Mouse (Mus musculus) lung, postnatal 14 days (tissue): ENCODE results near the gene Dcx.

Source experiments
- DNase-seq: peaks from one replicate; pipeline ENCODE4 v3.0.0; 2021

Dcx gene

DNA sequence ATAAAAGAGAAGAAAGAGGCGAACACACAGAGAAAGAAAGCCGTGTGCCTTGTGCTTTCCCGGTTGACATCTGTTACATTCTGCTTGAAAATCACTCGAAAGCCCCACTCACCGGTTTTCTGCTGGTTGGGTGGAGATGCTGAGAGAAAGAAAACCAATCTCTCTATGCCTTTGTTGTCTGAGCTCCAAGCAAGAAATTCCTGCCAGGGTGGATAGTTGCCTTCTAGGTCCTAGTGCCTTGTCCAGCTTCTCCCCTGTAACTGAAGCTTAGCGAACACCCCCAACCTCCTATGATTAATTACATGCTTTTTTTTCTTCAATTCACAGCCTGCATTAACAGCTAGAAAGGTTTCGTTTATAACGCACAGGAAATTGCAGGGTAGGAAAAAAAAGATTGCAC lies at the start of gene Dcx:
TSS of gene Dcx (minus strand) at position 354 of the 400 bp plus-strand sequence.
- DNase-seq: no peak

DNA sequence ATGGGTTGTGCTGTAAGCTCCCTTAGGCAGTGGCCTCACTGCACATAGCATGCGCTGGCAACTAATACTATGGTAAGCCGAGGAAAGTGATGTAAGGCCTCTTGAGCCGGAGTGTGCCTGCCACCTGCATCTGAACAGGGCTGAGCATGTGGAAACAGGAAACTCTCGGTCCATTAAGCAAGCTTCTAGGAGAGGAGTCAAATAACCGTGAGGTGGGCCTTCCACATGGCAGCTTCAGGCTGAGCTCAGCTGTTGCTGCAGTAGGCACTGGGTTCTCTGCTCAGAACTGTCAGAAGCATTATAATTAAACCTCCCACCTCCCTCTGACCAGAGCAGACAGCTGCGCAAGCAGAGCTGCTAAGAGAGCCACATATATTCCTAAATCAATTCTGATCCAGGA lies 33.1 kb upstream of the Dcx start:
- no peak for DNase-seq

DNA sequence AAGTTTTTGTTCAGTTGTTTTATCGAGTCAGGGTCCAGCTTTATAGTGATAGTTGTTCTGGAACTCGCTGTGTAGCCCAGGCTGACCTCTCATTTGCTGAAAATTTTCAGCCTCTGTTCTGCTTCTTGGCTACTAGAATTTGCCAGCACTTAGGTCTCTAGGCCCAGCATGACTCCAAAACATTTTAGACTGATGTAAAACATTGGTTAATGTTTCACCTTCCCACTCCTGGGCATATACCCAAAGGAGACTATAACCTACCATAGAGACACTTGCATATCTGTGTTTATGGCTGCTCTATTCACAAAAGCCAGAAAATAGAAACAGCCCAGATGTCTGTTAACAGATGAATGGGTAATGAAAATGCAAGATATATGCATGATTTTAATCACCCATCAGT lies 560 bp upstream of the Dcx start:
- DNase-seq: no peak

DNA sequence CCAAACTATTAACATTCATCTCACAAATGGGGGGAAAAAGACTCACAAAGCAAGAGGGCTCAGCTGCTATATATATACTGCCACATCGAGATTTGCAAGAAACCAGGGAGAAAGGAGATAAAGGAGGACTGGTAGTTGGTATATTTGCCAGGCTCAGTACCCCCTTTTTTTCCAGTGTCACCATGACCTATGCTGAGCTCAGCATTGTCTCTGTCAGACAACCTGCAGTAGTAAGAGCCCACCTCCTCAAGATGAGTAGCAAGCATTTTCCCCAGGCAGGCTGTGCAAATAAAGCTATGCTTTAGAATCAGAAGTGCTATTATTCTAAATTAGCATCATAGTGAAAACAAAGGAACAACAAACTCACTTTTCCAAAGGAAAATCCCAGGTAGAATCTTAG lies 581 bp downstream of the Dcx start:
- DNase-seq: no peak

DNA sequence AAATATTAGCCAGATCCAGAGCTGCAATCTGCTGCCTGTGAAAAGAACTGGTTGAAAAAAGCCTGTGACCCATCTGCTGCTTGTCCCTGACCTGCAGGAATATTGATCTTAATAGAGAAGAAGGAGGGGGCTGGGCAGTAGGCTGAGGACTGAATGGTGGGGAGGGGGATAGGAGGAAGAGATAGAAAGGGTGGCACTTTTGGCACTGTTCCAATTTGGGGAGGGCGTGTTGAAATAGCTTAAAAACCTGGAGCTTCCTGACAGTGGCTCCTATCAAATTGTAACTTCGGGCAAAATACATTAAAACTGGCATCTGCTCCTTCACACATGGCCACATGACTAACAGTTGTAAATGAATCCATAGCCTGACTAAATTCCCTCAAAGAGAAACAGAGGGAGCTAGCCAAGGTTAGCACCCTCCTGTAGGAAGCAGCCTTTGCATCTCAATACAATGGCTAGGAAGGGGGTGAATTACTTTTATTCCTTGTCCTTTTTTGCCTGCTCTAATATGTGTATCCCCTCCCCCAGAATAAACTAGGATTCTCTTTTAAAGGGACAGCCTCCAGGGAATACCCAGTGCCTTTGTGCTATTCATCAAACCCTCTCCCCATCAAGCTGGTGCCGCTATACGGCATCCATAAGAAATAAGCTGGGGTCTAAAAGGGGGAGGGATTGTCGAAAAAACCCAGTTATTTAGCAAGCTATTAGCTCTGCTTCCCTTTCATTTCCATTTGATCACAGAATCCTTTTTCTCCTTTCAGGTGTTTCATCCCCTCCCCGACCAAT lies 1.5 kb downstream of the Dcx start:
- DNase-seq: no peak

DNA sequence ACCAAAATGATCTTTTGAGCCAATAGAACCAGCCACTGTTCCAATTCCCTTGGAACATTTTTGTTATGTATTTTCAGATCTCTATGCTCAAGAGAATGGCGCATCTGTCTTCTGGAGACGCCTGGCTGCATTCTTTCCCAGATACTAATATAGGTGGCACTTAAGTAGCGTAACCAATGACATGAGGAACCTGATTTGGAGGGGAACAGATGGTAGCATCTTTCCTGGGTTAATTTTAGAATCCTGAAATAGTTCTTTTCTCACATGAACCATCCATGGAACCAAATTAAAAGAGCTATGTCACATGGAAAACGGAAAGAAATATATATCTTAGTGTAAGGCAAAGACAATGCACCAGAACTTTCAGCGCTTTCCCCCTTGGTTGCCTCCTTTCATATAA lies 11.0 kb downstream of the Dcx start:
- no peak for DNase-seq

DNA sequence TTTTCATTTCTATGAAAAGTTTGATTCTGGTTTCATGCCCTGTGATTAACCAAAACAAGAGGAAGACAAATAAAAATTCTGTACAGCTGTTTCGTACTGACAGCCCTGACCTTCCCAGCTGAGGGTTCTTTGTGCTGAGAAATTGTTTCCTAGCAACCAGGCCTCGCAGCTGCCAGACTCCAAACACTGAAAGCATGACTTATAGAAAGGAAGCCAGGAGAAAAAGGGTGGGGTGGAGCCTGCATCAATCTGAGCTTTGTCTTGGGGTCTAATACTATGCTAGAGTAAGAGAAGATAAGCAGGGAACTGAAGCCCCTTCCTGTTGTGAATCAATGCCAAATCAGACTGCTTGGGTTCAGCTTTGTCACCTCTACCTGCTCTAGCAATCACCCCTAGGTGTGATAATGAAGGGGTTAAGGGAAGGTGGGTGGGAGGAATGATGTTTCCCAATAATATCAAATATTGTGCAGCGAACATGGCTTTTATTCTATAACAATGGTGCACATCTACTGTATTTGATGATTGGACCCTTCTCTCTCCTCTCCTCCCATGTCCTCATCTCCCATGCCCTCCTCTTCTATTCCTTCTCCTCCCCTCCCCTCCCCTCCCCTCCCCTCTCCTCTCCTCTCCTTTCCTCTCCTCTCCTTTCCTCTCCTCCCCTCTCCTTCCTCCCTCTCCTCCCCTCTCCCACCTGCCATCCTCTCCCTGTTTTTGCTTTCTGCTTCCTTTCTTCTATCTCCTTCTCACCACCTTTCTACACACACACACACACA lies 26.2 kb downstream of the Dcx start:
- DNase-seq: no peak

DNA sequence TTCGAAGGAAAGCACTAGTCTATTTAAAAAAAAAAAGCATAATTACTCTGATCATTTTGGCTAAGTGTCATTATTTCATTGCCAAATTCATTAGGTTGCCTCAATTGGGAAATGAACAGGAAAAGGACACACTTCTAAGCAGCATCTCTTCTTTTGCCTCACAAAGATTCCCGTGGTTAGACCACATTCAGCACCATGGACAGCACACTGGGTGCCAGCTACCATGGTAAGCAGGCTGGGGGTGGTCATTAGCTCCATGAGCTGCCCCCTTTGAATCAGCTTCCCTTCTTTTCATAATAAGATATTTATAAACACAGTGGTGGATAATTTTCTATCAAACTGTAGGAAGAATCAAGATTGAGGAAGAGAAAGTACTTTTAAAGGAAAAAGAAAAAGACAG lies 28.4 kb downstream of the Dcx start:
- DNase-seq: peak; percentile 49

DNA sequence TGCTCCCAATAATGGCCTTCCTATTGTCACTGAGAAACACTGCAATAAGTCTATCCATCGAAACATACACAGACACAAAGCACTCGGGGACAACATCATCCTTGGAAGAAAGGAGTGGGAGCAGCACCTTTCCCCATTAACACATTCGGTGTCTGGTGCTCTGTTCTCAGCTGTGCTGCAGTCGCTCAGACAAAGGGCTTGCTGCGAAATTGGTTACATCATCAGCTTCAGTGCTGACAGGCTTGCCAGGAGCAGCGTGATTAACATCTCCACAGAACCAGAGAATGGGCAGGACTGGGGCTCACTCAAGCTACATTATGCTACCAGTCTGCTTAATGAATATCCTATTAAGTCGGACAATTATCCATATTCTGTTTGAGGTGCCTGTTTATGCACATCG lies 30.8 kb downstream of the Dcx start:
- DNase-seq: no peak

DNA sequence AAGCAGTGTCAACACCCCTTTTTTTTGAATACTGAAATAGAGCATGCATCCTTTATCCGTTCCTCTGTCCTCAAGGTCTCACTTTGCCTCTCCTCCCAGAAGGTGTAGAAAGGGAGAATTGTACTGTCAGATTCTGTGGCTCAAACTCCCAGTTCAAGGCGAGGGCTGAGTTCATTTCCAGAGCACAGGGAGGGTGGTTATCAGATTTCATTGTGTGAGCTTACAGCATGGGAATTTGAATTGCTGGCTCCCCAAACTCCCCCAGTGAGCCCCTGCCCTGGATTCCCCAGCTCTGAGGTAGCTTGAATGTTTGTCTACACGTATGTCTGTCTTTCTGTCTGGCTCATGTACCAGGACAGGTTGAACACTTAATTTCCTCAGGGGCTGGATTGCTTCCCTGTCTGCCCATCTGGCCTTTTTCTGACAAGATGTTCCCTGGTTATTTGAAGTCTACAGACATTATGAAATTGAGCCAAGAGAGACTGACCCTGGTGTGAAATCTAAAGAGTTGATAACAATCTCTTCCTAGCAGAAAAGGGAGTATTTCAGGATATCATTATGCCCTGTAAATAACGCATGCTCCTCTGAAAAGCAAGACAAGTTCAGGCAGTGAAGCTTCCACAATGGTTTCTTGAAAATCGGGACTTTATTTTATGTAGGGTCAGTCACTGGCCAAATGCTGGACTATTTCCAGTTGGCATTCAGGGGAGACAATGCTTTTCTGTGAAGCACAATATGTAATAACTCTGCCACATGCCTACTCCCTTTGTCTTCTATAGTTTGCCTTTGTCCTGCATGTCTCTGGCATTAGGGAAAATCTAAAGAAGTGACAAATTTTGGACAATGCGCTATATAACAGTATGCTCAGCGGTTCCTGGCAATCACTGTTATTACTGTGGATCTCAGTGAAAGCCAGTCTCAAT lies 35.5 kb downstream of the Dcx start:
- no peak for DNase-seq

DNA sequence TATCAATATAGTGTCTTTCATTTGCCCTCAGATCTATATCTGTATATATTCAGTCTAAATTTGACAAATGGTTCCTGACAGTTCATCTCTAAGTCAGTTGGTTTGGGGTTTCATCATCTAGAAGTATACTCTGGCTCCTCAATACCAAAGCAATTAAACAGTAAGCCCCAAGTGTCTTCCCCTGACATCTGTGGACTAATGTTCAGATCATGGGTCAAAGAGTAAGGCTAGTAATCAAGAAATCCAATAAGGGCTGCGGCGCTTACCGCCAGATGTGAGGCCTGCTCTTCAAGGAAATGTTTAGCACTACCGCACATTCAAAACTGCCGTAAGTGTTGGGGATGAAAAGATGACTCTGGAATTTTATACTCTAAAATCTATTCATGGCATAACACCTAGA lies 36.2 kb downstream of the Dcx start:
- DNase-seq: no peak

DNA sequence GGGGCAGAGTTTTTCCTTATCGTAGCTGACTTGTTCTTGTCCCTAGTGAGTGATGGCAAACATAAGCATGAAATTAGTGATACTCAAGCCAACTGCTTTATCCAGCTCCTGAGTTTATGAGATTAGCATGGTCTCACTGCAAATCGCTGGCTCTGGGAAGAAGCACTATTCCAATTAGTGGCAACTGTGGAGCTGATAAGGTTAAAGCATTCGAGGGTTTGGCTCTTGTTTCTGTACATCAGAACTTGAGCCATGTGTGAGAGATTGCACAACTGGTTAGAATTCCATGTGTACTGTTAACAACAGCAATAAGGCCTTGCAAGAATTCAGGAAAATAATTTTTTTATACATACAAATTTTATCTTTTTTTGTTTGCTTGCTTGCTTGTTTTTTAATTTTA lies 39.9 kb downstream of the Dcx start:
- DNase-seq: no peak

DNA sequence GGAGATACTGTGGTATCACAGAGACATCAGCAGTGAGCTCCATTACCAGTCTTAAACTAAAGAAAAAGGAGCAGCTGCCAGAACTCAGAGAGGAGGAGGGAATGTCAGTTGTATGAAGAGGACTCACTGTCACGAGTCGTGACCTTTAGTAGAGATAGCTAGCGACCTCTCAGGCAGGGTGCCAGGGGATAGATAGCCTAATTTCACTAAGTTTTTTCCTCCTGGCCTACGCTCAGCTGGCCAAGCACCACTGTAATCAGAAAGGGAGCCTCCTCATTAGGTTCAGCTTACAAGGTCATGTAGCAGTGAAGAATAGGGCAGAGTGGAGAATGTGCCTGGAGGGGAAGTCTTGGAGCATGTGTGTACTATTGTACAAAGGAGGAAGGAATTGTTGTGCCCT lies 47.3 kb downstream of the Dcx start:
- peak; percentile 8 for DNase-seq

DNA sequence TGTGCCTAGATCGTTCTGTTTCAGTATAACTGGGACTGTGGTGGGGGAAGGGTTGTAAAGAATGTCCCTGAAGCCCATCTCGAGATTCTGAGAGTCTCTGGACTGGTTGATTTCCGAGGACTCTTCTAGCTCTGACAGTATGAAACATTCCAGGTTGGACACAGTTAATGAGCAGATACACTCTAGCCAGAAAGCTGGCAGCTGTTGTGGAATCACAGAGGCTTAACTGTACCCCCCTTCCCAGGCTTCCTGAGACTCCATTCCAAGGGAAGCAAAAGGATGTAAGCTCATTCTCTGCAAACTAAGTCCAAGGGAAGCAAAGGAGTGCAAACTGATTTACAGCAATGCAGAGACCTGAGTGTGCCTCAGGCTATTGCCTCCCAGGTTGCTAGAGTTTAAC lies 48.2 kb downstream of the Dcx start:
- no peak for DNase-seq

DNA sequence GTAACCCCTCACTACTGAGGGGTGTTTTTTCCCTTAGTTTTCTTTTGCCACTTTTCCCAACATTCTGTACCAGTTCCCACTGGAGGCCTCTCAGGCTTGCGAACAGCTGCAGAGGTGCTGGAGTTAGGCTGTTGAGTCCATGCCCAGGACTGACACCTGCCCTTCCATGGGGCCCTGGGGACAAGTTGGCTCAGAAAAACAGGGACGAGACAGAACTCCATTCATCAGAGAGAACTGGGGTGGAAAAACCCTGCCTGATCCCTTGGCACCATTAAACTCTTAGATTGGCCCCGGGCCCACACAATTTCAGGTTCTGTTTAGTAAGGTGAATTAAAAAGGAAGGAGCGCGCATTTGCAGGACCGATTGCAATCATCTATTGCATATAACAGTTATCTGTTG lies 48.8 kb downstream of the Dcx start:
- no peak for DNase-seq

DNA sequence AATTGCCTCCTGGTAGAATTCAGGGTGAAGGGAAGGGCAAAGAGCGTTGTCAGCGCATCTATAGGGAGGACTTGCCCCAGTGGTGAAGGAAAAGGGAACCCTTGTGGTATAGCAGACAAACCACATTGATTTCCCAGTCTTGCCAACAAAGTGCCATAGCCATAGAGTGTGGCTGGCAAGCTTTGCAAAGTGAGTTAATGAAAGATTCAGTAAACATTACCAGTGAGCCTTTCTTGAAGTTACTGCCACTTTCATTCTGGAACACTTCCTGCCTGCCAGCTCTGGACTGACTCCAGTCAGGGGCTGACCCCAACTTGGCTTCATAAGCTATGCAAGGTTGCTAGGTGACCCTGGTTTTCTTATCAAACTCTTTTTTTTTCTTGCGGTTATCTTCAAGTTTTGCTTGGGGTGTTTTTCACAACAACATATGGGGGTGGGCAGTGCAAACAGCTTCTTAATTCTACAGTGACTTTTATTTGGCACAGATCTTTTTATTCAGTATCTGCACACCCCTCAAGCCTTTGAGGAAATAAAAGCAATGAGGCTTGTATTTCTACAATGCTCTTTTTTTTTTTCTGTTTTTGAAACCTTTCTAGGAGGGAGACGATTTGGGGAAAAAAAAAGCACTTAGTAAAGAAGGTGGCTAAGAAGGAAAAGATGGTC lies 51.2 kb downstream of the Dcx start:
- no peak for DNase-seq

DNA sequence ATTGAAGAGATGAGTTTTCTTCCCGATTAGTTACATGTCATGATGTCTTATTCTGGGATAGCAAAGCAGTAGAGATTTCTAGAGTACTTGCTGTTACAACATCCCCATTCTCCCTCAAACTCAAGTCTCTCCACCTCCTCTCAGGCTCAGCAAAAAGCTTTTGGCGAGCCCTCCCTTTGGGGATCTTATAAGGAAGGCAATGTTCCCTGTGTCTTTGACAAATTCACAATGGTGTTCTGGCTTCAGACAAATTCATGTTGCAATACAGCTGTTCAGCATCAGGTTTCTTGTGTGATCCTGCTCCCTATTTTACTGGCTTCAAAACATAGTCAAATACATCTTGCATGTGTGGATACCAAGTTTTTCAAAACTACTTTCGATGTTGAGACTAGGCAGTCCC lies 53.5 kb downstream of the Dcx start:
- DNase-seq: no peak

DNA sequence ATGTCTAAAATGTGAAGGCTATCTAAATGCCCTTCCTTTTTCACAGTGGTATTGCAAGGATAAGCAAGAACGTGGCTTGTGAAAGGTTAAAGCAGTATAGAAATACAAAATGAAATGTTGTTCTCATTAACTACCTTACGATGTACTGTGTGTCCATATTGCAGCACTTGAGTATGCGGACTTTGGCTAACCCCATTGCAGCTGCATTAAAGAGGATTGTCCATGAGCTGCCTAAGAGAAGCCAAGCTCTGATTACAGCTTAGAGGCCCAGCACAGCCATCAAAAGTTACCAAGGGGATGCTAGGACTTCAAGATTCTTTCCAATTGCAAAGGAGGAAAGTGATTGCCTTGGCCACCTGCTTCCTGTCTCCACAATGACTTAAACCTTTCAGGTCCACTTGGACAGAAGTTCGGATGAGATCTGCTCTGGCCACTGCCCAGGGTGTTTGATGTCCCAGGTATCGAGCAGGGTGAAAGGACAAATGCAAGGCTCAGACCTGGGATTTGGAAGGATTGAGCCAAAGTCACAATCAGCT lies 65.9 kb downstream of the Dcx start:
- no peak for DNase-seq

DNA sequence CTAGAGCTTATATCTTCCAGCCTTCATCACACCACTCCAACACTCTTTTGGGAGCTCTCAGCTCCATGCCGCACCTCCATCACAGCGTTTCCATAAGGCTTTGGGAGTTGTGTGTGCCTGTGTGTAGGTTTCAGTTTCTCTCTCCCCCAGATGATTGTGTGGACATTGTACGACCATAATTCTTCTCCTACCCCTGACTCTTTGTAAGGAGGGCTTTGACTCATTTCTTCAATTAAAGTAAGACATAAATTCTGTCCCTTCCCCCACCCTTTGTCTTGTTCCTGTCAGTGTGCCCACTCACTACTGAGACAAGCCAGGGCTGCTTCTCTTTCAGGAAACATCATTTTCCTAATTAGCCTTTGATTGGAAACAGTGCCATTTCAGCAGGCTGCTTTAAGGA lies 81.8 kb downstream of the Dcx start:
- no peak for DNase-seq

DNA sequence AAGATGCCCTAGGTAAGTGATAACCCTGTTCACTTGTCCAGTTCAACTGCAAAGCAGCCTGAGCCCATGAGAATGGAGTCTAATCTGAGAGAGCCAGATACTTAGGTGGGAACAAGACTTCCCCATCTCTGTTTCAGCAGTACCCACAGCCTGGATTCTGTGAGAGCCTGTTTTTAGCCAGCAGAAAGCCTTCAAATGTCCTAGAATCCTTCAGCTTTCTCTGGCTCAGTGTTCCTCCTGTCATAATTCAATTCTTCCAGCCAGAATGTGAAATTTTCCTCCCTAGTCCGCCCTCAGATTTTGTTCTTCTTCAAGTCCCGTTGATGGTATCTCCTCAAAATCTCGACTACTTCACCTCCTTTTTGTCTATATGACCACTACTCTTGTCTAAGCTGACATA lies 83.1 kb downstream of the Dcx start:
- no peak for DNase-seq

DNA sequence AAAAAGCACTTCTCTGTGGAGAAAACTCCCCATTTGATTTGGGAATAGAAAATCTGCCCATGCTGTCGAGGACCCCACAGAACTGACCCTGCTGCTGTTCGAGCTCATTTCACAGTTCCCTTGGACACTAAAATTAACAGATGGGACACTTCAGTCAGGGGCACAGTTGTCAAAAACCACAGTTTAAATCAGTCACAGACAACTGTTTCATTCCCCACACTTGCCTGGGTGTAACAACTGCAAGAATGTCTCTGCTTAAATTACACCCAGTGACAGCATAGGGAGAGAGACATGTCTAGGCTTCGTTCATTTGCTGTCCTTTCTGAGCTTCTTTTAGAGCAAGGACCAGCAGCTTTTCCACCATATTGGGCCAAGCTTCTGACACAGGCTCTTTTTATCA lies 86.5 kb downstream of the Dcx start:
- no peak for DNase-seq

DNA sequence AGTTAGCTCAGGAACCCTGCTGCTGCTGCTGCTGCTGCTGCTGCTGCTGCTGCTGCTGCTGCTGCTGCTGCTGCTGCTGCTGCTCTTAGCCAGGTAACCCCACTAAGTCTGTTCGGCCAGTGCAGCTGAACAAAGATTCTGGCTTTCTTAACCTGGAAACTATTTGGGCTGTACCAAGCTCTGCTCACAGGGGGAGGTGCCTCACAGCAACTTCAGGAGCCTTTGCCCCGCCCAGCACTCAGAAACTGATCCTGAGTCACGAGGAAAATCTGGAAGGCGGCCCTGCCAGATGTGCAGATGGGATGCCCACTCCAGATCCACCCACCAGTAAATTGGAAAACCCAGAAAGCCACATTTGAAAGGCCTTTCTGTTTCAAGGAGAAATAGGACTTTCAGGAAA lies 105.9 kb downstream of the Dcx start, which contains the start of gene Capn6:
TSS of gene Capn6 (minus strand) at position 203 of the 400 bp plus-strand sequence.
- DNase-seq: peak; percentile 8

DNA sequence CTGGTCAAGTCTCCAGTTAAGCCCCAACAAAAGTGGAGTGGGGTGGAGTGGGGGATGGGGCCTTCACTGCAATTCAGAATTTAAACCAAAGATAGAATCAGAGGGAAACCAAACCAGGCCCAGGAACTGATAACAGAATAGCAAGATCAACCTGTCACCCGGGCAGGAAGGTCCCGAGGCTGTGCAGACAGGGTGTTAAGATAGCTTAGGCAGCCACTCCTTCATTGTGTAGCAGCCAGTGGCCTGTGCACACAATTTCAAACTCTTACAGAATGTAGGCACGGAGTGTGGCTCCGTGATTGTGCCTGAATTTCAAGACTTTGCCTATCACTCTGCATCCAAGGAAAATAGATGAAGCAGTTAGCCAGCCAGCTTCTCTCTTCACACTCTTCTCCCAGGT lies 106.6 kb downstream of the Dcx start:
- DNase-seq: no peak
